Mouse (Mus musculus) erythroblast, embryonic 14.5 days (primary cell): ENCODE measurements around the gene Mrpl35.
"Not testable (repeated sequence)": the region's sequence is repeated elsewhere in the genome, so short reads cannot be mapped to it uniquely, and the experiment has no call there.

Source experiments
- GATA1 ChIP-seq: IDR thresholded peaks from 2 replicates; pipeline ENCODE4 v1.6.1; 2012; ENCODE audit warnings: low read length, inconsistent platforms, mixed read lengths
- TAL1 ChIP-seq: IDR thresholded peaks from 3 replicates; pipeline ENCODE4 v1.6.1; 2012; ENCODE audit warnings: low read length, inconsistent platforms, mixed read lengths

- TF ChIP-seq GATA1, TAL1: not testable (repeated sequence)
Observed at GRCm38 (mm10) chr6:71846906-71847305, 20.1 kb upstream of the Mrpl35 start.
